Mouse (Mus musculus) midbrain, embryonic 14.5 days (tissue): ENCODE measurements around the gene Ism1. TPM values are rescaled to one million over a fixed set of nuclear protein-coding genes. Genes with fewer than 3 reads are reported as not detected.

Source experiments
- ATAC-seq: fragments of 200-750 bp; cut with Nextera tagmentation; 2 replicates; pipeline ENCODE4 v1.8.0; 2017; ENCODE audit warnings: moderate number of reproducible peaks, moderate library complexity; ENCODE audit not compliant: low FRiP score, low TSS enrichment
- DNase-seq: peaks from one replicate; pipeline ENCODE4 v3.0.0-alpha.2; 2015
- H3K27ac ChIP-seq: fragments of 300-500 bp; sonication (generic); replicated peaks from 2 replicates; pipeline ENCODE4 v1.5.1; 2014; ENCODE audit warnings: mild to moderate bottlenecking, low read depth, low read length, moderate library complexity
- H3K27me3 ChIP-seq: fragments of 300-500 bp; sonication (generic); 2 replicates; pipeline ENCODE4 v1.6.1; 2014; ENCODE audit warnings: low read length, control low read depth, mixed read lengths; ENCODE audit not compliant: control insufficient read depth, insufficient read depth
- H3K36me3 ChIP-seq: fragments of 300-500 bp; sonication (generic); 2 replicates; pipeline ENCODE4 v1.6.1; 2014; ENCODE audit warnings: low read length, control low read depth; ENCODE audit not compliant: control insufficient read depth, insufficient read depth
- H3K4me1 ChIP-seq: fragments of 300-500 bp; sonication (generic); 2 replicates; pipeline ENCODE4 v1.6.1; 2014; ENCODE audit warnings: mild to moderate bottlenecking, antibody characterized with exemption, low read length, control low read depth; ENCODE audit not compliant: control insufficient read depth, insufficient read depth
- H3K4me2 ChIP-seq: fragments of 300-500 bp; sonication (generic); 2 replicates; pipeline ENCODE4 v1.6.1; 2014; ENCODE audit warnings: mild to moderate bottlenecking, low read length, moderate library complexity
- H3K4me3 ChIP-seq: fragments of 300-500 bp; sonication (generic); replicated peaks from 2 replicates; pipeline ENCODE4 v1.5.1; 2014; ENCODE audit warnings: low read depth, low read length
- H3K9ac ChIP-seq: fragments of 300-500 bp; sonication (generic); replicated peaks from 2 replicates; pipeline ENCODE4 v1.6.1; 2014; ENCODE audit warnings: mild to moderate bottlenecking, low read length, moderate library complexity
- H3K9me3 ChIP-seq: fragments of 300-500 bp; sonication (generic); 2 replicates; pipeline ENCODE4 v1.6.1; 2016; ENCODE audit warnings: low read length, control low read depth, mixed read lengths; ENCODE audit not compliant: control insufficient read depth
- WGBS: fragments of 180-500 bp; shearing (Covaris S2); extraction: QIAGEN DNeasy Blood & Tissue Kit; methylation state at CpG from one replicate; pipeline ENCODE4 v1.1.7; 2014; 5-methylcytosine and 5-hydroxymethylcytosine counted together
- polyA plus RNA-seq: library from polyadenylated mRNA; unstranded; fragments of >200 nt; fragmentation: Nextera tagmentation; extraction: Ambion mirVana; gene quantifications from 2 replicates; pipeline ENCODE4 v1.2.1, GENCODE M21; 2014

The Ism1 gene
- polyA plus RNA-seq, 1 experiment from 2014 or later: 0.50 TPM

DNA sequence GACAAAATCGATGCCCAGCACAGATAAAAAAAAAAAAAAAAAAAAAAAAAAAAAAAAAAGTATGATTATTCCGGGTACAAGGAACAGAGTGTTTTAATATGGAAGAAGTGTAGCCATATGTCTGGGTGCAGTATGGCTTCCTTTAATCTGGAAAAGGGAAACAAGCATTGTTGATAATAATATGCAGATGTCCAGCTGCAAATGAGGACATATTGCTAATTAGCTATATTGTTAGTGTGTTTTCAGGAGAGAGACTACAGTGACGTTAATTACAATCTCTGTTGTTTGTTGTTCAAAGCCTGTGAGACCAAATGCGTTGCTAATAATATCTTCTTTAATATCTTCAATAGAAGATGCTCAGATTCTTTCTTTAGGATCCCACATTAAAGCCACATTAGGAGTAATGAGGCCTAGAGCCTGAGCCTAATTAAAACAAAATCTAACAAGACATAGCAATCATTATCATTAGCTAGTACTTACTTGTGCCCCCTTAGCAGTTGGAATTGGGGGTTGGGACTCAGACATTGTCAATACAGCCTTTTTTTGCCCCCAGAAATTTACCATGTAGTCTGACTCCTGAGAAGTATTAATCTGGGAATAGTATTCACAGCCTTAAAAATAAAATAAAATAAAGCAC lies 46.3 kb downstream of the Ism1 start:
- Histone ChIP-seq H3K9me3 (no peaks in the 10 kb centered on the region), H3K4me3 (no peak overlapping the region), H3K27ac (no peak overlapping the region), H3K36me3 (no peaks in the 10 kb centered on the region), H3K4me1 (no peaks in the 10 kb centered on the region), H3K4me2 (no peak overlapping the region), H3K27me3 (no peaks in the 10 kb centered on the region), H3K9ac (no peak overlapping the region)
- DNase-seq (no peak), ATAC-seq (no peak)
- 73% methylated on average over 4 of the region's 4 CpGs for WGBS

GRCm38 (mm10) chr2:139725328-139725727 lies 47.4 kb downstream of the Ism1 start:
- no peaks in the 10 kb centered on the region for H3K36me3 ChIP-seq
- 73% methylated on average over 3 of the region's 3 CpGs for WGBS
- no peak for ATAC-seq
- no peak for DNase-seq
- H3K27me3 ChIP-seq: no peaks in the 10 kb centered on the region
- H3K4me2 ChIP-seq: no peak overlapping the region
- no peaks in the 10 kb centered on the region for H3K9me3 ChIP-seq
- H3K4me1 ChIP-seq: no peaks in the 10 kb centered on the region
- H3K9ac ChIP-seq: no peak overlapping the region
- no peak overlapping the region for H3K4me3 ChIP-seq
- H3K27ac ChIP-seq: no peak overlapping the region

GRCm38 (mm10) chr2:139728060-139728459 lies 50.1 kb downstream of the Ism1 start:
- 86% methylated on average over 2 of the region's 2 CpGs for WGBS

DNA sequence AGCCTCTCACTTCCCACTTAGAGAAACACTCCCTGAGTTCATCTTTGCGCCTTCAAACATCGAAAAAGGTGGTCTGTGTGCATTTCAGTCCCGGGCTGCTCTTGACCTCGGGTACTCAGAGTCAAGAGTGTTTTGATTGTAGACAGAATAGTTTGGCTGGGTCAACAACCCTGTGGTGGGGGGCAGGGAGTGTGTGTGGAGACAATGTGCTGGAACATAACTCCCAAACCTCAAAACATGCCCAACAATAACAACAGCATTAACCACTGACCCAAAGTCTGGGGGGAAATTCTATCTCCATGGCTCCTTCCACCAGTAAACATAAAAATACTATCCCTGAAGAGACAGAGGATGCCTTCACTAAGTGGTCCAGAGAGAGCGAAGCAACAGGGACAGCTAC lies 51.4 kb downstream of the Ism1 start:
- 86% methylated on average over 5 of the region's 5 CpGs for WGBS
- Histone ChIP-seq H3K27ac (no peak overlapping the region), H3K27me3 (no peaks in the 10 kb centered on the region), H3K4me2 (no peak overlapping the region), H3K9ac (no peak overlapping the region), H3K4me3 (no peak overlapping the region), H3K4me1 (no peaks in the 10 kb centered on the region), H3K36me3 (no peaks in the 10 kb centered on the region), H3K9me3 (no peaks in the 10 kb centered on the region)
- no peak for DNase-seq
- ATAC-seq: no peak

More at GRCm38 (mm10) chr2:139728060-139728459, 50.1 kb downstream of the Ism1 start:
- Histone ChIP-seq H3K4me2 (no peak overlapping the region), H3K4me1 (no peaks in the 10 kb centered on the region), H3K36me3 (no peaks in the 10 kb centered on the region), H3K9ac (no peak overlapping the region), H3K27me3 (no peaks in the 10 kb centered on the region), H3K9me3 (no peaks in the 10 kb centered on the region), H3K4me3 (no peak overlapping the region), H3K27ac (no peak overlapping the region)
- DNase-seq (no peak), ATAC-seq (no peak)

GRCm38 (mm10) chr2:139742381-139742780 lies 64.4 kb downstream of the Ism1 start:
- no peak overlapping the region for H3K27ac ChIP-seq
- H3K4me3 ChIP-seq: no peak overlapping the region
- H3K36me3 ChIP-seq: no peaks in the 10 kb centered on the region
- no peaks in the 10 kb centered on the region for H3K9me3 ChIP-seq
- no peaks in the 10 kb centered on the region for H3K27me3 ChIP-seq
- WGBS: 78% methylated on average over 1 of the region's 1 CpGs
- ATAC-seq: no peak
- no peak overlapping the region for H3K9ac ChIP-seq
- no peak overlapping the region for H3K4me2 ChIP-seq
- 0 out of 2 replicates have a peak, but pooled peaks cover 5% of the 10 kb centered on the region for H3K4me1 ChIP-seq
- DNase-seq: peak; percentile 56

- Histone ChIP-seq H3K4me1 (peaks cover 7% of the 10 kb centered on the region; the same call in 1 of the 2 replicates), H3K4me3 (no peak overlapping the region), H3K27ac (no peak overlapping the region), H3K27me3 (no peaks in the 10 kb centered on the region), H3K36me3 (no peaks in the 10 kb centered on the region), H3K9me3 (no peaks in the 10 kb centered on the region), H3K9ac (no peak overlapping the region), H3K4me2 (no peak overlapping the region)
- DNase-seq: peak; percentile 55
- ATAC-seq: peak; percentile 69; the same call in 1 of the 2 replicates
- WGBS: 61% methylated on average over 8 of the region's 8 CpGs
Observed at GRCm38 (mm10) chr2:139757021-139757420, 79.0 kb downstream of the Ism1 start.

DNA sequence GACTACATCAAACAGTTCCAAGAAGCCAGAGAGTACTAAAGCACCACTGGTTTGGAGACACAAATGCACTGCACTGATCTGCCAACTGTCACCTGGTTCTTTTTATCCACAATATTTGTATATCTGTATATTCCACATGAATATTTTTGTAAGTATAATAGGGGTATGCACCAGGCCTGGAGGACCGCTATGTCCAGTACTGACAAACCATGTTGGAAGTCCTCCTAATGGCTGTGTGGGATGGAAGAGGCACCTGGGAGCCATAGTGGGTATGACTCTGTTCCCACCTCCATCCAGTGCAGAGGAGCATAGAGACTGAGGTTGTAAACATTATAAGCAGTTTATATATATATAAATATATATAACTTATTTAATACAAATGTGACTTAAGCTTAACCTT lies 79.5 kb downstream of the Ism1 start:
- Histone ChIP-seq H3K9me3 (no peaks in the 10 kb centered on the region), H3K4me1 (peaks cover 7% of the 10 kb centered on the region; the same call in 1 of the 2 replicates), H3K4me3 (no peak overlapping the region), H3K36me3 (no peaks in the 10 kb centered on the region), H3K4me2 (no peak overlapping the region), H3K27ac (no peak overlapping the region), H3K9ac (no peak overlapping the region), H3K27me3 (no peaks in the 10 kb centered on the region)
- ATAC-seq (peak; percentile 41; the same call in 1 of the 2 replicates), DNase-seq (no peak)
- 93% methylated on average over 1 of the region's 1 CpGs for WGBS

DNA sequence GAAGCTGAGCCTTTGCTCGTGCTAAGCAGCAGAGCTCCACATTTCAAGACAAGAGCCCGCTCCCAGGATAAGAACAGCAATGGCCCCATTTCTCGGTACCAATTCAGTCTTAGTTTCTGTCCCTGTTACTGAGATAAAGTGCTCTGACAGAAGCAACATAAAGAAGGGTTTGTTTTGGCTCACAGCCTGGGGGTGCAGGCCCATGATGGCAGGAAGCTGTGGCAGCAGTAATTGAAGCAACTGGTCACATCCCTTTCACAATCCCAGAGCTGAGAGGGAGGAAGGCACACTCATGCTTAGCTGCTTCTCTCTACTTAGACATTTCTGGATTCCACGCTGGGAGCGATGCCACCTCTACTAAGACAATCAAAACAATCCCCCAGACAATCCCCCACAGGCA lies 86.4 kb downstream of the Ism1 start:
- no peak overlapping the region for H3K4me3 ChIP-seq
- H3K4me1 ChIP-seq: no peaks in the 10 kb centered on the region
- H3K9me3 ChIP-seq: no peaks in the 10 kb centered on the region
- DNase-seq (peak; percentile 11), ATAC-seq (no peak)
- no peak overlapping the region for H3K27ac ChIP-seq
- WGBS: 83% methylated on average over 5 of the region's 5 CpGs
- H3K9ac ChIP-seq: no peak overlapping the region
- H3K27me3 ChIP-seq: no peaks in the 10 kb centered on the region
- H3K36me3 ChIP-seq: no peaks in the 10 kb centered on the region
- no peak overlapping the region for H3K4me2 ChIP-seq

DNA sequence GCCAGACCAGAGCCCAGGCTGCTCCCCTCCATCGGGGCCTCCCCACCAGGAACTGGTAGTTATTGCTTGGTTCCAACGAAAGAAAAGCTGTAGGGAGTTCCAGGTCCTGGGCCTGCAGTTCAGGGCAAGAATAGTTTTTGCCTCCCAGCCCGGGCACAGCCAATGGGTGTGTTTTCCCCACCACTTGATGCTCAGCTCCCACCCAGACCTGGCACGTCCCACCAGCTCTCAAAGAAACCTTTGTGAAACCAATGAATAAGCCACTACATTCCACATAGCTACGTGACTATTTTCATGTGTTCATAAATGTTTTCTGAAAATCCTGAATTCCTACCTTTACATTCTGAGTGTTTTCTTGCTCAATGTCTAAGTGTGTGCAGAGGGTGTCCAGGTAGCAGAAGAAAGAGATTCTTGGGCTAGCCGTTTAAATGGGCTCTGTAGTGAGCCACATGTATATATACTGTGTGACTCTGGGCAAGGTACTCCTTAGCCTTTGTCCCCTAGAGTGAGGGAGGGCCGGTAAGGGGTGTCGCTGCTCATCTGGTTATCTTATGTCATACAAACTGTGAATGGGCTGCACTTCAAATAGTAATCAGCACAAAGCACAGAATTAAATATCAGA lies 97.1 kb downstream of the Ism1 start:
- Histone ChIP-seq H3K9ac (no peak overlapping the region), H3K9me3 (no peaks in the 10 kb centered on the region), H3K4me3 (no peak overlapping the region), H3K27ac (no peak overlapping the region), H3K4me2 (no peak overlapping the region), H3K36me3 (no peaks in the 10 kb centered on the region), H3K27me3 (no peaks in the 10 kb centered on the region), H3K4me1 (no peaks in the 10 kb centered on the region)
- WGBS: 87% methylated on average over 8 of the region's 8 CpGs
- ATAC-seq (no peak), DNase-seq (no peak)
